Mouse (Mus musculus): ENCODE measurements at regions not wholly inside any gene's neighbourhood (a gene's known extent, or its start where the extent isn't known, plus 50 kb on each side); places are given as distances from the start of the nearest gene placed in this dataset.

DNA sequence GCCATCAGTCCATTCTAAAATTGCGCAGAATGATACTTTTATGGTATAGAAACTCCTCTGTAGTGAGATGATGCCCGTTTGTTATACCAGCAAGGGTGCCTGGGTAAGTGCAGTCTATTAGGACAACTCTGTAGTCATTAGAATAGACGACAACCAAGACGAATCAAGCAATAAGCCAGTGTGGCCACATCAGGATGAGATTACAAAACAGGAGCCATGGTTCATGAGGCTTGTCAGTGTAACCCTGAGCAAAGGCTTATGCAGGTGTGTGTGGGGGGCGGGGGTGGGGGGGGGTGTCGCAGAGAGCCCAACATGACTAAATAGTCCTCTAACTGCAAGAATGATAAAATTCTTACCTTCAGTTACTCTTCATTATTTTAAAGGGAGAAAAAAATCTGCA lies 243.5 kb downstream of the Cd83 start:
- 78% methylated on average over 6 of the region's 6 CpGs for WGBS (ENCODE audit: insufficient replicate concordance)
- H3K27me3 ChIP-seq (ENCODE audit: insufficient read depth, low read length) = no peaks in the 10 kb centered on the region
- H3K27ac ChIP-seq (ENCODE audit: low read depth) = no peak overlapping the region
- ATAC-seq (no peak), DNase-seq (no peak)
- no peaks in the 10 kb centered on the region for H3K9me3 ChIP-seq (ENCODE audit: low read length)
- H3K4me2 ChIP-seq (ENCODE audit: low read depth, low read length) = no peak overlapping the region
- no peak for TF ChIP-seq CTCF (IDR thresholded peaks at IDR 0.05; ENCODE audit: low read depth)
- no peak overlapping the region for H3K9ac ChIP-seq (replicated peaks)
- no peaks in the 10 kb centered on the region for H3K36me3 ChIP-seq (replicated peaks; ENCODE audit: insufficient read depth, low read length)
- no peak overlapping the region for H3K4me3 ChIP-seq (ENCODE audit: low read depth, low read length)
- H3K4me1 ChIP-seq (ENCODE audit: insufficient read depth) = no peaks in the 10 kb centered on the region

- ATAC-seq = no peak
- Histone ChIP-seq H3K9ac (replicated peaks) (no peak overlapping the region), H3K4me1 (ENCODE audit: insufficient read depth) (no peaks in the 10 kb centered on the region), H3K36me3 (replicated peaks; ENCODE audit: insufficient read depth, low read length) (no peaks in the 10 kb centered on the region), H3K27me3 (ENCODE audit: insufficient read depth, low read length) (no peaks in the 10 kb centered on the region), H3K9me3 (ENCODE audit: low read length) (no peaks in the 10 kb centered on the region), H3K4me2 (ENCODE audit: low read depth, low read length) (no peak overlapping the region), H3K27ac (ENCODE audit: low read depth) (no peak overlapping the region), H3K4me3 (ENCODE audit: low read depth, low read length) (no peak overlapping the region)
- TF ChIP-seq EP300 (IDR thresholded peaks at IDR 0.05; ENCODE audit: low read depth) = no peak
- TF ChIP-seq CTCF (IDR thresholded peaks at IDR 0.05; ENCODE audit: low read depth) = no peak
- no peak for DNase-seq
- WGBS (ENCODE audit: insufficient replicate concordance) = 24% methylated on average over 5 of the region's 5 CpGs
Observed at GRCm38 (mm10) chr13:44030590-44030989, 246.0 kb downstream of the Cd83 start.

- no peak overlapping the region for H3K27ac ChIP-seq (ENCODE audit: low read depth)
- WGBS (ENCODE audit: insufficient replicate concordance) = 73% methylated on average over 8 of the region's 8 CpGs
- H3K36me3 ChIP-seq (replicated peaks; ENCODE audit: insufficient read depth, low read length) = no peaks in the 10 kb centered on the region
- no peak overlapping the region for H3K9ac ChIP-seq (replicated peaks)
- H3K9me3 ChIP-seq (ENCODE audit: low read length) = no peaks in the 10 kb centered on the region
- ATAC-seq (no peak), DNase-seq (no peak)
- TF ChIP-seq CTCF (IDR thresholded peaks at IDR 0.05; ENCODE audit: low read depth) = no peak
- no peak for TF ChIP-seq EP300 (IDR thresholded peaks at IDR 0.05; ENCODE audit: low read depth)
- no peak overlapping the region for H3K4me3 ChIP-seq (ENCODE audit: low read depth, low read length)
- H3K4me1 ChIP-seq (ENCODE audit: insufficient read depth) = 0 out of 2 replicates have a peak, but pooled peaks cover 2% of the 10 kb centered on the region
- H3K4me2 ChIP-seq (ENCODE audit: low read depth, low read length) = no peak overlapping the region
- H3K27me3 ChIP-seq (ENCODE audit: insufficient read depth, low read length) = no peaks in the 10 kb centered on the region
Observed at GRCm38 (mm10) chr13:44037774-44038294, 253.3 kb downstream of the Cd83 start.

DNA sequence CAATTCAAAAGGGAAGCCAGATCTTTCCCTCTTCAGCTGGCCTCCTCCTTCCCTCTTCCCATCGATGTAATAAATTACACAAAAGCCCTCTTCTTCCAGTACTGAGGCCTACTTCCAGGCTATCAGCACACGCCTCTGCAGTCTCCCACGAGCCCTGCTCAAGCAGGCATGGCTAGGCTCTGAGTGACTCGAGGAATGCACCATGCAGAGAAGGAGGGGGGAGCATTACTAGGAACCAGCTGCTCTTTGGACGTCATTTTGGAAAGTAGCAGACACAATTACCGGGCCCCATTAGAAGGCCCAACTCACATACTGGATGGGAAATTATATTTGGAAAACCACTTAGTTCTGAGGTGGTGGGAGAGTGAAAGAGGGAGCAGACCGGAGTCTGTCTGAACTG lies 253.7 kb downstream of the Cd83 start:
- WGBS (ENCODE audit: insufficient replicate concordance) = 70% methylated on average over 7 of the region's 7 CpGs
- no peak for TF ChIP-seq CTCF (IDR thresholded peaks at IDR 0.05; ENCODE audit: low read depth)
- TF ChIP-seq EP300 (IDR thresholded peaks at IDR 0.05; ENCODE audit: low read depth) = no peak
- no peak for DNase-seq
- no peak overlapping the region for H3K9ac ChIP-seq (replicated peaks)
- H3K36me3 ChIP-seq (replicated peaks; ENCODE audit: insufficient read depth, low read length) = no peaks in the 10 kb centered on the region
- ATAC-seq = no peak
- H3K9me3 ChIP-seq (ENCODE audit: low read length) = no peaks in the 10 kb centered on the region
- H3K4me2 ChIP-seq (ENCODE audit: low read depth, low read length) = no peak overlapping the region
- H3K27me3 ChIP-seq (ENCODE audit: insufficient read depth, low read length) = no peaks in the 10 kb centered on the region
- 0 out of 2 replicates have a peak, but pooled peaks cover 2% of the 10 kb centered on the region for H3K4me1 ChIP-seq (ENCODE audit: insufficient read depth)
- no peak overlapping the region for H3K27ac ChIP-seq (ENCODE audit: low read depth)
- no peak overlapping the region for H3K4me3 ChIP-seq (ENCODE audit: low read depth, low read length)

GRCm38 (mm10) chr13:44040640-44041039 lies 256.1 kb downstream of the Cd83 start:
- no peak overlapping the region for H3K4me3 ChIP-seq (ENCODE audit: low read depth, low read length)
- H3K27ac ChIP-seq (ENCODE audit: low read depth) = no peak overlapping the region
- H3K9ac ChIP-seq (replicated peaks) = no peak overlapping the region
- 68% methylated on average over 7 of the region's 7 CpGs for WGBS (ENCODE audit: insufficient replicate concordance)
- H3K4me1 ChIP-seq (ENCODE audit: insufficient read depth) = 0 out of 2 replicates have a peak, but pooled peaks cover 2% of the 10 kb centered on the region
- H3K4me2 ChIP-seq (ENCODE audit: low read depth, low read length) = no peak overlapping the region
- H3K36me3 ChIP-seq (replicated peaks; ENCODE audit: insufficient read depth, low read length) = no peaks in the 10 kb centered on the region
- no peaks in the 10 kb centered on the region for H3K27me3 ChIP-seq (ENCODE audit: insufficient read depth, low read length)
- H3K9me3 ChIP-seq (ENCODE audit: low read length) = no peaks in the 10 kb centered on the region
- ATAC-seq = no peak
- TF ChIP-seq EP300 (IDR thresholded peaks at IDR 0.05; ENCODE audit: low read depth) (no peak), CTCF (IDR thresholded peaks at IDR 0.05; ENCODE audit: low read depth) (no peak)
- no peak for DNase-seq

DNA sequence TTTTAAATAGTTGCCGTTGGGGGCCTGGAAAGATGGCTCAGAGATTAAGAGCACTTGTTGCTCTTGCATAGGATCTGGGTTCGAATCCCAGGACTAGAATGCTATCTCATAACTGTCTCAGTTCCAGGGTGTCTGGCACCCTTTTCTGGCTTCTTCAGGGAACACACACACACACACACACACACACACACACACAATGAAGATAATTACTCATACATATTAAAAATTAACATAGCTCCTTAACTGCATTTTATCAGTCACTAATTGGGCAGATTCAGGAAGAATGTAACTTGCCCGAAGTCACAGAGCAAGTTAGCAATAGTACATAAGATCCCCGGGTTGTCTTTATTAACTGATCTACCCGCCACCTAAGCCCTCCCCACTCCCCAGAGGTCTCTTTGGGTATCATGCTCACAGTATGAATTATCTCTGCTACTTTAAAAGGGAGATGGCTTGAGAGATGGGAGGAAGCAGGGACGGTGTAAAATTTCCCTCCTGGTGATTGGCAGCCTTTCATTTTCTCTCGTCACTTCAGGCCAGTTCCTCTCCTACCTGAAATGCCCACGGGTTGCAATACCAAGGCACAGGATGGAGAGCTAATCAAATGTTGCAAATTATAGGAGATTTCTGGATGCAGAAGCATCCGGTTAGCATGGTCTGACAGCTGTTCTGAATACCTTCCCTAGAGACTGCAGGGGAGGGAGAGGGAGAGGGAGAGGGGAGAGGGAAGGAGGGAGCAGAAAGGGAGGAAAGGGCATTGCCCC lies 258.3 kb downstream of the Cd83 start:
- H3K36me3 ChIP-seq (replicated peaks; ENCODE audit: insufficient read depth, low read length) = no peaks in the 10 kb centered on the region
- H3K9me3 ChIP-seq (ENCODE audit: low read length) = no peaks in the 10 kb centered on the region
- H3K9ac ChIP-seq (replicated peaks) = no peak overlapping the region
- H3K27ac ChIP-seq (ENCODE audit: low read depth) = no peak overlapping the region
- WGBS (ENCODE audit: insufficient replicate concordance) = 57% methylated on average over 9 of the region's 9 CpGs
- DNase-seq = no peak
- TF ChIP-seq EP300 (IDR thresholded peaks at IDR 0.05; ENCODE audit: low read depth) = no peak
- no peak for TF ChIP-seq CTCF (IDR thresholded peaks at IDR 0.05; ENCODE audit: low read depth)
- no peak overlapping the region for H3K4me3 ChIP-seq (ENCODE audit: low read depth, low read length)
- H3K27me3 ChIP-seq (ENCODE audit: insufficient read depth, low read length) = no peaks in the 10 kb centered on the region
- no peak for ATAC-seq
- no peak overlapping the region for H3K4me2 ChIP-seq (ENCODE audit: low read depth, low read length)
- 0 out of 2 replicates have a peak, but pooled peaks cover 2% of the 10 kb centered on the region for H3K4me1 ChIP-seq (ENCODE audit: insufficient read depth)
